Mouse (Mus musculus) embryo, embryonic 10.5 days (tissue): ENCODE results near the gene Bcl7b.

ENCODE experiments used
- DNase-seq: peaks from one replicate; pipeline ENCODE4 v3.0.0-alpha.2; 2015; ENCODE audit warnings: low spot score

Bcl7b gene

DNA sequence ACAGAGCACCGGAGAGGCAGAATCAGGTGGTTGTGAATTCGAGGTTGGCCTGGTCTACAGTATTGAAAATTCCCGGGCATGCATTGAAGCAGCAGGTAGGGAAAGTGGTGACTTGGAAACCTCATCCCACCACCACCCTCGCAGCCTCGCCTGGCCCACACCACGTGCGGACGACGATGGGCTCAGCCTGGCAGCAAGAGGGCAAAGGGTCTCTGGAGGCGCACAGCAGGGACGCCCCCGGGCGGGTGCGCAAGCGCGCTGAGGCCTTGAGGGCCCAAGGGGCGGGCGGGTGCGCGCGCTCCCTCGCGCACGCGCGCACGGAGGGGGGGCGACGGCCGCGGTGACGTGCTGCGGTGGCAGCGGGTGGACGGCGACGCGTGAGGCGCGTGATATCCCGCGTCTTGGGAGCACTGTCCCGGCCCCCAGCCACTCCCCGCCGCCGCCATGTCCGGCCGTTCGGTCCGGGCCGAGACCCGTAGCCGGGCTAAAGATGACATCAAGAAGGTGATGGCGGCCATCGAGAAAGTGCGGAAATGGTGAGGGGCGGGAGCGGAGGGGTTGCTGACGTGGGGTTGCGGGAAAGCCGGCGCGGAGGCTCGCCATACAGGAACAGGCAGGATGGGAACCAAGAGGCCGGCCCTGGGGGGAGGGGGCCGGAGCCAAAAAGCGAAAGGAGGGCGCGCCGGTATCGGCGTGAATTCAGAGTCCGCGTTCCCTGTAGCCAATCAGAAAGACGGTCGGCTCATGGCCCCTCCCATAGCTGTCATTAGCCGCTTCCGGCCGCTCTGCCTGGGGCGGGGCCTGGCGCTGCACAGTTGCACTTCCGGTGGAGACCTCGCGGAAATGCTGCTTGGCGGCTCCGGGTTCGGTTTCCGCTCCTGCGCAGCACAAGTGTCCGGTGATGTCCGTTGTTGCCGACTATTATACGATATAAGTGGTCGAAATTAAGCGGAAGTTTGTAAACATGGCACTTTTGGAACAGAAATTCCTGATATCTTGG, at the start of gene Bcl7b:
Bcl7b (plus strand) TSS at position 221 of the 1,000 bp plus-strand sequence.
- peak; percentile 97 for DNase-seq

DNA sequence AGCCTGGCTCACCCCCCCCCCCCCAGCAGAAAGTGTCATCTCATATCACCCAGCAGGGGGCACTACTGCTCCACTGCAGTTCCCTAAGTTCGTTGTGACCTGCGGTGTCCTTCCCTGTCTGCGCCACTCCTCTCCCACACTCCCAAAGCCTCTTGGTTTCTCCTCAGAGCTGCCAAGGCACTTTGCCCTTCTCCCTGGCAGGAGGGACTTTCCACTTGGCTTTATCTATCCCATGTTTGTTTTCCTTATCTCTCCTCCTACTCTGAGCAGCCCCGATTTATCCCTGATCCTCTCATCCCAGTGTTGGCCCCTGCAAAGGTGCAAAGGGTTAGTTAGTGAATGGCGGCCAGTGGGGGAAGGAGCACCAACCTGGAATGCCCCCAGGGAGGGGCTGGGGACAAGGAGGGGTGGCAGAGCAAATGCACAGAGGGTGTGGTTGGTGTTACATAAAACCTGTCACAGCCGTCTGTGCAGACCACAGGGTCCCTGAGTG, 49.4 kb upstream of the Bcl7b start:
- DNase-seq: peak; percentile 80

DNA sequence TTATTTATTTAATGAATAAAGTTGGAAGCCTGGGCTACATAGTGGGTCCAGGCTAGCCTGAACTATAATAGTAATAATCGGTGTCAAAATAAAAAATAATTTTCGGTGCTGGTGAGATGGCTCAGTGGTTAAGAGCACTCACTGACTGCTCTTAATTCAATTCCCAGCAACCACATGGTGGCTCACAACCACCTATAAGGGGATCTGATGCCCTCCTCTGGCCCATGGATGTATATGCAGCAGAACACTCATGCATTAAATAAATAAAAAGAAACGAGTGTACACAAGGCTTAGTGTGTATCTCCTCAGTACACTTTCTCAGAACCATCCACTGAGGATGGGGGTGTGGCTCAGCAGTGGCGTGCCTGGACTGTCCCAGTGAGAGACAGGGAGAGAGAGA, 47.3 kb upstream of the Bcl7b start:
- no peak for DNase-seq

GRCm38 (mm10) chr5:135126121-135126520, 42.0 kb upstream of the Bcl7b start:
- no peak for DNase-seq

GRCm38 (mm10) chr5:135127669-135128068, 40.4 kb upstream of the Bcl7b start:
- no peak for DNase-seq

- no peak for DNase-seq
Observed at GRCm38 (mm10) chr5:135129747-135130146, 38.3 kb upstream of the Bcl7b start.

DNA sequence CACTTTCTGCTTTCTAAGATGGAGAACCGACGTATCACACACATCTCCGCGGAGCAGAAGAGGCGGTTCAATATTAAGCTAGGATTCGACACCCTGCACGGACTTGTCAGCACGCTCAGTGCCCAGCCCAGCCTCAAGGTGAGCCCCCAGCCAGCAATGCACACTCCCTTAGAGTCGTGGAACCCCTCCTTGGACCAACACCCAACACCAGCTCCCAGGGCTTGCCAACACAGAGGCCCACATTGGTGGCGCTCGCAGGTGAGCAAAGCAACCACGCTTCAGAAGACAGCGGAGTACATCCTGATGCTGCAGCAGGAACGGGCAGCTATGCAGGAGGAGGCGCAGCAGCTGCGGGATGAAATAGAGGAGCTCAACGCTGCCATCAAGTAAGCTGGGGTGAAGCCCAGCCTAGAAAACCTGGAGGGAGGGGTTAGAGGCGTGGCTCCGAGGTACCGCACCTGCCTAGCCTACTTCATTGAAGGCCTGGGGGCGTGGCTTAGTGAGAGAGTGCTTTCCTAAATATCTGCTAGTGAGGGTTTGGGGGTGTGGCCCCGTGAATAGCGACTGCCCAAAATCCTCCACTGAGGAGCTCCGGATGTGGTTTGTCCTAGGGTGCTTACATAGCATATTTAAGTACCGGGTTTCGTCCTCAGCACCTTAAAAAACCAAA, 34.2 kb upstream of the Bcl7b start:
- DNase-seq: peak; percentile 42

DNA sequence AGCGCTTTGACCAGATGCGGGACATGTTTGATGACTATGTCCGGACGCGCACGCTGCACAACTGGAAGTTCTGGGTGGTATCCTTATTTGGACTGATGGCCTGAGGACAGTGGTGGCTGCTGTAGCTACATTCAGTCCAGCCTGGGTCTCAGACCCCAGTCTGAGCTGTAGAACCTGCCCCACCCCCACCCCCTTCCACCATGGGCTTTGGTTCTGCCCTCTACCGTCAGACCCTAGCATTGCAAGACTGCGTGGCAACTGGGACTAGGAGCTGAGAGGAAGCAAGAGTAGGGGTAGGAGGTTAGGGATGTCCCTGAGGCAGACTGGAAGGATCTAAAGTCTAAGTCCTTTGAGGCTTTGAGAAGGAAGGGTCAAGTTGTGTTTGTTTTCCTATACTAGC, 33.5 kb upstream of the Bcl7b start:
- peak; percentile 73 for DNase-seq

- DNase-seq: no peak
Observed at GRCm38 (mm10) chr5:135139881-135140280, 28.2 kb upstream of the Bcl7b start.

- no peak for DNase-seq
Observed at GRCm38 (mm10) chr5:135144469-135144868, 23.6 kb upstream of the Bcl7b start.

DNA sequence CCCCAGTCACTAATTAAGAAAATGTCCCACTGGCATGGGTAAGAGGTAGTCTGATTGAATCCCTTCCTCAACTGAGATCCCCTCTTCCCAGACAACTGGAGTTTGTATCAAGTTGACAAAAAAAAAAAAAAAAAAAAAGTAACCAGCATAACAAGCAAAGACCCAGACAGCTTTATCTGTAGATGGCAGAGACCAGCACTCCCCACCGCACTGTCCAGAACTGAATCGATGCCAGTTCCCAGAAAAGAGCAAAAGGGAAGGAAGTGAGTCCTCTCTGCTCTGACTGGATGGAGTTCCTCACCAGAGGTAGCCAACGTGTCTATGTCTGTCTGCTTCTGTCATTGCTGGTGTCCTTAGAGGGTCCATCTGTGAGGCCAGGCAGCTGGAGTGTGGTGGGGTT, 22.6 kb upstream of the Bcl7b start:
- DNase-seq: no peak

GRCm38 (mm10) chr5:135145955-135146354, 22.1 kb upstream of the Bcl7b start:
- DNase-seq: no peak

DNA sequence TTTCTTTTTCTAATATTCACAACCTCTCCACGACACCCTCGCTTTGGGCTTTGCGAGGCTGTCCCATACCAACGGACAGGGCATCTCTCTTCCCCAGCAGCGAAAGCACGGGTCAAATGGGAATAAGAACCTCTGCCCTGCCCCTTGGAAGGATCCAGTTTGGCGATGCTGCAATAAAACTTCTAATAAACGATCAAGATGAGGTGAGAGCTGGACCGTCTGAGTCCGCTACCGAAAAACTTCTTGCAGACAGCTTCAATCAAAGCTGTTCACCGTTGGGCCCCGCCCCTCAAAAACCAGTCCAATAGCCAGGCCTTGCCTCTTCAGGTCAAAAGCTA, 19.4 kb upstream of the Bcl7b start:
- no peak for DNase-seq

- peak; percentile 100 for DNase-seq
Observed at GRCm38 (mm10) chr5:135149053-135149819, 18.8 kb upstream of the Bcl7b start, which contains the start of gene Tbl2. Tbl2 (plus strand) TSS chr5:135149657.

- DNase-seq: no peak
Observed at GRCm38 (mm10) chr5:135149820-135150178, 18.3 kb upstream of the Bcl7b start.

GRCm38 (mm10) chr5:135156496-135156895, 11.6 kb upstream of the Bcl7b start:
- DNase-seq: no peak

DNA sequence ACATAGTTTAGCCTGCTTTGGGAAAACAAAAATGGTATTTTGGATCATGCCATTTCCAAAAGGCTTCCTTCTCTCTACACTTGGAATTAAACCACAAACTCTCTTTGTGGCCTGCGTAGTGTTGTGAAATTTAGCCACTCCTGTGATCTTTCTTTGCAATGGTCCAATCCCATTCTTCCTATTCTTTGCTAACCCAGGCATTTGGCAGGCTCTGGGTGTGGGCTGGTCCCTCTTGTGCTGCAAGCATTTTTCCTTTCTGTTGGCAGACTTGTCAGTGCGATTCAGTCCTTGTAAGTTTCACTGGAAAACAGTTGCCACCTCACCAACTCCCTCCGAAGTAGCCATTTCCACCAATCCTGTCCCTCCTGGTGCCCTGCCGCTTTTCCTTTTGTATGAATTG, 6.9 kb upstream of the Bcl7b start:
- DNase-seq: no peak

- DNase-seq: no peak
Observed at GRCm38 (mm10) chr5:135161650-135162049, 6.4 kb upstream of the Bcl7b start.

GRCm38 (mm10) chr5:135162361-135162760, 5.7 kb upstream of the Bcl7b start:
- DNase-seq: no peak

GRCm38 (mm10) chr5:135162821-135163220, 5.3 kb upstream of the Bcl7b start:
- DNase-seq: no peak

- no peak for DNase-seq
Observed at GRCm38 (mm10) chr5:135166909-135167308, 1.2 kb upstream of the Bcl7b start.

GRCm38 (mm10) chr5:135167469-135167868, 614 bp upstream of the Bcl7b start:
- no peak for DNase-seq
